Mouse (Mus musculus) forebrain, embryonic 14.5 days (tissue): ENCODE measurements around the gene Fbxw11. TPM values are rescaled to one million over a fixed set of nuclear protein-coding genes. Genes with fewer than 3 reads are reported as not detected.
"Not testable (repeated sequence)": the region's sequence is repeated elsewhere in the genome, so short reads cannot be mapped to it uniquely, and the experiment has no call there.

ENCODE experiments used
- ATAC-seq: fragments of 200-750 bp; cut with Nextera tagmentation; 2 replicates; pipeline ENCODE4 v1.8.0; 2017; ENCODE audit warnings: mild to moderate bottlenecking, moderate library complexity
- DNase-seq: peaks from one replicate; pipeline ENCODE4 v3.0.0-alpha.2; 2015; ENCODE audit warnings: low spot score
- H3K27ac ChIP-seq: fragments of 300-500 bp; sonication (generic); 2 replicates; pipeline ENCODE4 v1.5.1; 2014; ENCODE audit warnings: low read depth, mild to moderate bottlenecking, control low read depth, low read length, moderate library complexity
- H3K27me3 ChIP-seq: fragments of 300-500 bp; sonication (generic); replicated peaks from 2 replicates; pipeline ENCODE4 v1.6.1; 2014; ENCODE audit warnings: low read length, control low read depth, mixed read lengths; ENCODE audit not compliant: control insufficient read depth, insufficient read depth
- H3K36me3 ChIP-seq: fragments of 300-500 bp; sonication (generic); 2 replicates; pipeline ENCODE4 v1.6.1; 2014; ENCODE audit warnings: low read length, control low read depth; ENCODE audit not compliant: control insufficient read depth, insufficient read depth
- H3K4me1 ChIP-seq: fragments of 300-500 bp; sonication (generic); 2 replicates; pipeline ENCODE4 v1.6.1; 2014; ENCODE audit warnings: antibody characterized with exemption, low read length, control low read depth; ENCODE audit not compliant: control insufficient read depth, insufficient read depth
- H3K4me2 ChIP-seq: fragments of 300-500 bp; sonication (generic); 2 replicates; pipeline ENCODE4 v1.6.1; 2014; ENCODE audit warnings: mild to moderate bottlenecking, control low read depth, low read length
- H3K4me3 ChIP-seq: fragments of 300-500 bp; sonication (generic); 2 replicates; pipeline ENCODE4 v1.5.1; 2014; ENCODE audit warnings: low read depth, low read length, control low read depth
- H3K9ac ChIP-seq: fragments of 300-500 bp; sonication (generic); 2 replicates; pipeline ENCODE4 v1.6.1; 2014; ENCODE audit warnings: mild to moderate bottlenecking, low read length, control low read depth, moderate library complexity
- H3K9me3 ChIP-seq: fragments of 300-500 bp; sonication (generic); replicated peaks from 2 replicates; pipeline ENCODE4 v1.6.1; 2016; ENCODE audit warnings: low read length, control low read depth, mixed read lengths; ENCODE audit not compliant: control insufficient read depth
- WGBS: fragments of 180-500 bp; shearing (Covaris S2); extraction: QIAGEN DNeasy Blood & Tissue Kit; methylation state at CpG from one replicate; pipeline ENCODE4 v1.1.7; 2014; 5-methylcytosine and 5-hydroxymethylcytosine counted together
- polyA plus RNA-seq: library from polyadenylated mRNA; unstranded; fragments of >200 nt; fragmentation: Nextera tagmentation; extraction: Ambion mirVana; gene quantifications from 2 replicates; pipeline ENCODE4 v1.2.1, GENCODE M21; 2014

Fbxw11 gene
- polyA plus RNA-seq, 1 experiment from 2014 or later, result 83.1 TPM

DNA sequence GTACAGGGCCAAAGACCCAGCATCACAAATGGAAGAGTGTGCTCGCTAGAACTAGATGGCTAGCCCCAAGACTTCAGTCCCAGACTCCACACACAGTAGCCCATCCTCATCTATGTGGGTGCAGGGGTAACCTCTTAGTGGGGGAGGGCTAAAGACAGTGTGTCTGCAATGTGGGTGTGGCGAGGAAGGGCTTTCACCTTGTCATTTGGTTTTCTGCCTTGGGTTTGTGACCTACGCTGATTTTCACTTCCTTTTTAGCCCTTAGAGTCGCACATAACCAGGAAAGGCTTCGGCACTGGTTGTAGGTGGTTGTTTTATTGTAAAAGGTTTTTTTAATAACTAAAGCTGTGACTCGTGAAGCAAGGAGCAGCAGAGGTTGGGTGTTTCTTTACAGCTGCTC, 73.0 kb downstream of the Fbxw11 start:
- H3K27ac ChIP-seq, result no peak overlapping the region
- peaks cover 17% of the 10 kb centered on the region; the same call in 1 of the 2 replicates for H3K36me3 ChIP-seq
- H3K9ac ChIP-seq, result no peak overlapping the region
- H3K4me2 ChIP-seq, result no peak overlapping the region
- H3K4me3 ChIP-seq, result no peak overlapping the region
- WGBS, result 92% methylated on average over 6 of the region's 6 CpGs
- no peaks in the 10 kb centered on the region for H3K4me1 ChIP-seq
- ATAC-seq (no peak), DNase-seq (no peak)
- H3K9me3 ChIP-seq, result no peaks in the 10 kb centered on the region
- no peaks in the 10 kb centered on the region for H3K27me3 ChIP-seq

DNA sequence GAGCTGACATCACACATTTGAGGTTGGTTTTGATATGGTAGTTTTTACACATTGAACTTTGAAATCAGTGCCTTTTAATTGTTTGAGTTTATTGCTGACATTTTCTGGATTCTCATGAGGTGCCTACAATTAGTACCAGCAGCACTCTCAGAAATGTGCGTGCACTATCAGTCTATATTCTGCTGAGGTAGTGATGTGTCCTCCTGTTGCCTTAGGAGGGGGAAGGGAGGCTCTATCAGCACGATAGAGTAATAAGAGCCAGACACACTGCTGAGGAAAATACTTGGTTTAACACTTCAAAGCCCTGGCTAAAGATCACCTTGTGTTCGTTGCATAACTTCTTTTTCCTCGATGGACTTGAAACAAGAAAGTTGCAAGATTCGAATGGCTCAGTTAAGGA, 73.4 kb downstream of the Fbxw11 start:
- Histone ChIP-seq H3K4me3 (no peak overlapping the region), H3K9ac (no peak overlapping the region), H3K27me3 (no peaks in the 10 kb centered on the region), H3K4me1 (no peaks in the 10 kb centered on the region), H3K27ac (no peak overlapping the region), H3K9me3 (no peaks in the 10 kb centered on the region), H3K4me2 (no peak overlapping the region), H3K36me3 (peaks cover 17% of the 10 kb centered on the region; the same call in 1 of the 2 replicates)
- no peak for DNase-seq
- no peak for ATAC-seq
- whole genome bisulfite sequencing, result 85% methylated on average over 5 of the region's 5 CpGs

DNA sequence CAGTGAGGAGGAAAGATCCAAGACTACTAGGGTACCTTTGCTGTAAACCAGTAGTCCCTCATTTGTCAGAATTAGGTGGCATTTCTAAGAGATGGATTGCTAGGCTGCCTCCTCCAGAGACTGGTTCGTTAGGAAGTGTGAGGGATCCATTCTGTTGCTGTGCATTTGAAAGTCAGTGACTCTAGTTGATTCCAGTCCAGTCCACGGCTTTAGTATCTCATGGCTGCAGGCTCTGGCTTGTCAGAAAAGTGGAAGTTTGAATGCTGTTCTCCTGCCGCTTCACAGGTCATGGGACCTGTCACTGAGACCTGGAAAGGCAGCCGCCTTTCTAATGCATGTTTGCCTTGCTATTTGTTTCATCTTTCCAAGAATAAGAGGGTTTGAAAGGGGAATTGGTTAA, 74.4 kb downstream of the Fbxw11 start:
- Histone ChIP-seq H3K4me3 (no peak overlapping the region), H3K9ac (no peak overlapping the region), H3K27ac (no peak overlapping the region), H3K36me3 (peaks cover 14% of the 10 kb centered on the region; the same call in 1 of the 2 replicates), H3K9me3 (no peaks in the 10 kb centered on the region), H3K4me1 (no peaks in the 10 kb centered on the region), H3K4me2 (no peak overlapping the region), H3K27me3 (no peaks in the 10 kb centered on the region)
- DNase-seq, result no peak
- ATAC-seq, result no peak
- WGBS, result 71% methylated on average over 4 of the region's 4 CpGs

DNA sequence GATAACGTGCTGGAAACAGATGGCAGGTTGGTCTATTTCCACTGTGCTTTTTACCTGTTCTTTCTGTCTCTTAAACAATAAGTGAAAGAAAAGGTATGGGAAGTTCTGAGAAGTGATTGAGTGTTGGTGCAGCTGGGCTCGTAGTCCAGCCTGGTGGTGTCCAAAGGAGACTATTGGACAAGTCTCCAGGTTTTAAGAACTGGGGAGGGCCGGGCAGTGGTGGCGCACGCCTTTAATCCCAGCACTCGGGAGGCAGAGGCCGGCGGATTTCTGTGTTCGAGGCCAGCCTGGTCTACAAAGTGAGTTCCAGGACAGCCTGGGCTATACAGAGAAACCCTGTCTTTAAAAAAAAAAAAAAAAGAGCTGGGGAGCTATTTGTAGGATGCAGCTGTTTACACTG, 75.2 kb downstream of the Fbxw11 start:
- 89% methylated on average over 9 of the region's 9 CpGs for WGBS

DNA sequence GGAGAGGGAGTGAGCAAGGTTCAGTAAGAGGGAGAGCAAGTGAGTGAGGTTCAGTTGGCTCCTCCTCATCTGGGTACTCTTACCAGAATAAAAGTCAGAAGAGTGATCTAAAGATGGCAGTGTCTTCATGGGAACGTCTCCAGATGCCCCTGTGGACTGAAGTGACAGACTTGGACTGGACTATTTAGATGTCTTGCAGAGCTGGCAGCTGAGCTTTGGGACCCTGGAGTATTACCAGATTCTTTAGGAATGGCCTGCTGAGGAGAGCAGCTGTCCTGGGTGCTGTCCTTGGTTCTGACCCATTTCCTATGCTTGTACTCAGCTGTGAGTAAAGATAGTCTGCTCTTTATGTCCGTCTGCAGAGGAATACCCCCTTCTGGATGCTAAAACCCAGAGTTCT, 75.8 kb downstream of the Fbxw11 start:
- H3K36me3 ChIP-seq, result peaks cover 9% of the 10 kb centered on the region
- H3K4me3 ChIP-seq, result no peak overlapping the region
- no peak overlapping the region for H3K9ac ChIP-seq
- WGBS, result 65% methylated on average over 2 of the region's 2 CpGs
- H3K4me1 ChIP-seq, result no peaks in the 10 kb centered on the region
- no peak for ATAC-seq
- no peak for DNase-seq
- H3K9me3 ChIP-seq, result no peaks in the 10 kb centered on the region
- no peak overlapping the region for H3K4me2 ChIP-seq
- no peaks in the 10 kb centered on the region for H3K27me3 ChIP-seq
- no peak overlapping the region for H3K27ac ChIP-seq

More for the DNA sequence above, 75.2 kb downstream of the Fbxw11 start:
- not testable (repeated sequence) for H3K9ac ChIP-seq, H3K4me2 ChIP-seq, H3K4me1 ChIP-seq, ATAC-seq, H3K27ac ChIP-seq, H3K27me3 ChIP-seq, H3K4me3 ChIP-seq, DNase-seq, H3K9me3 ChIP-seq
- peaks cover 11% of the 10 kb centered on the region for H3K36me3 ChIP-seq

DNA sequence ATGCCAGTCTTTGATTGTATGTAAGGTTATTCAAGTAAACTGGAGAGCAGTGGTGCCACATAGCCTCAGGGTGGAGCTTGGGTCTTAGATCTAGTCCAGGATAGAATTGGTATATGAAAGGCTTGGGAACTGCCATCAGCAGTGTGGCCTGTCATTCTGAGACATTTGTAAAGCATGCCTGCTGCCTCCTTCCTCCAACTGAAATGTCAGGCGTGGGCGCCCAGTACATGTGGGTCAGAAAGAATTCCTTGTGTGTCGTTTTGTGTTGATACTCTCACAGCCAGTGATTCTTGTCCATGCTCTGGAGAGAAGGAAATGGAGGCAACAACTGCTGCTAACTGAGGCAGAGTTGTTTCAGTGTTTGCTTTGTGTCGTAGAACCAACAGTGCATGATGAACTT, 76.5 kb downstream of the Fbxw11 start:
- no peak overlapping the region for H3K4me3 ChIP-seq
- DNase-seq (no peak), ATAC-seq (no peak)
- H3K4me2 ChIP-seq, result no peak overlapping the region
- H3K27me3 ChIP-seq, result no peaks in the 10 kb centered on the region
- H3K36me3 ChIP-seq, result peaks cover 9% of the 10 kb centered on the region
- H3K9ac ChIP-seq, result no peak overlapping the region
- H3K27ac ChIP-seq, result no peak overlapping the region
- WGBS, result 91% methylated on average over 4 of the region's 4 CpGs
- no peaks in the 10 kb centered on the region for H3K9me3 ChIP-seq
- no peaks in the 10 kb centered on the region for H3K4me1 ChIP-seq

DNA sequence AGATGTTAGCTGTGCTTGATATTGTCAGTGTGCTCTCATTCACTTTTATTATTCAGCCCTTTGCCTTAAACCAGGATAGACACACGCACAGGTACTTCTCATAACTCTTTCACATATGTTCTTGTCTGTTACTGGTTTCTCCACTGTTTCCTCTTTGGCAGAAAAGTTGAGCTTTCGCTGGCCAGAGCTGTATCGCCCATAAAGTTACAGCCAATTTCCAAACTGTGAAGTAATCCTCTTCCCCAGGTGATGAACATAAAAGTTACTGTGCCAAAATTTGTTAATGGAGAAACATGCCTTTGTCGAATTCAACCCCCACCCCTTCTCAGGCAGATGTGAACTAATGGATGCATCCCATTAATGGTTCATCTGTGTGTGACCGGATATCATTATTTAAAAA, 80.1 kb downstream of the Fbxw11 start:
- Histone ChIP-seq H3K4me3 (no peak overlapping the region), H3K27me3 (no peaks in the 10 kb centered on the region), H3K36me3 (peaks cover 13% of the 10 kb centered on the region), H3K4me2 (no peak overlapping the region), H3K9ac (no peak overlapping the region), H3K27ac (no peak overlapping the region), H3K4me1 (no peaks in the 10 kb centered on the region), H3K9me3 (no peaks in the 10 kb centered on the region)
- 95% methylated on average over 5 of the region's 5 CpGs for WGBS
- no peak for DNase-seq
- no peak for ATAC-seq

DNA sequence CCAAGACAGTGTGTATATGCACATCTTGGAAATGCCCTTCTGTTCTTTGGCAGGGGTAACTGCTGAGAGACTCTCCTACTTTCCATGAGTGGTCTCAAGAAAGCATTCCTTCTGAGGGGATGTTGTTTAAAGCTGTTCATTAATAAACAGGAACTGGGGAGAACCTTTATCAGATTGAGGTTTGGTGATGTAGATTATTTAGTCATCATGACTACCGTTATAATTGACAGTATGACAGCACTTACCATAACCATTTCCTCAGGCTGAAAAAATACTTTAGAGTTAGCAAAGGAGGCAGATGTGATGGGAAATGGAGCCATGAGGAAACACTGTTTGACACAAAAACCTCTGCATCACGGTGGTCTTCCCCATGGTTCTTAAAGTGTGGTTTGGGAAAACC, 80.8 kb downstream of the Fbxw11 start:
- Histone ChIP-seq H3K36me3 (peaks cover 13% of the 10 kb centered on the region), H3K4me3 (no peak overlapping the region), H3K9me3 (no peaks in the 10 kb centered on the region), H3K9ac (no peak overlapping the region), H3K27ac (no peak overlapping the region), H3K4me2 (no peak overlapping the region), H3K27me3 (no peaks in the 10 kb centered on the region), H3K4me1 (no peaks in the 10 kb centered on the region)
- ATAC-seq, result no peak
- DNase-seq, result no peak
- 91% methylated on average over 2 of the region's 2 CpGs for WGBS

DNA sequence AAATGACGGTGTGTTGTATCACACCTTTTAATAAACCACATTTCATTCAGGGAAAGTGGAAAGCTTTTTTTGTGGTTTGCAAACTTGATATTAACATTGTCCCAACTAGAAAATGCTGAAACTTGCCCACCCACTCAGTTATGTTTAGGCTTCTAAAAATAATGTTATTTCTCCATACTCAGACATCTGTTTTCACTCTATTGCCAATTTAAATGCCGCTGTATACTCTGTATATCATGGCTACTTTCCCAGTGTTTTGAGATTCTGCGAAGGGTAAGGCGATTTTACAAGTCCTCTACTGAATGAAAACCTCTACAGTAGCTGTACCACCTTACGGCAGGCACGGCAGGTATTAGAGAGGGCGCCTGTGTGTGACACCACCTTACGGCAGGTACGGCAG, 82.6 kb downstream of the Fbxw11 start:
- H3K4me3 ChIP-seq, result no peak overlapping the region
- no peaks in the 10 kb centered on the region for H3K9me3 ChIP-seq
- H3K27ac ChIP-seq, result no peak overlapping the region
- H3K9ac ChIP-seq, result no peak overlapping the region
- 92% methylated on average over 9 of the region's 9 CpGs for WGBS
- H3K27me3 ChIP-seq, result no peaks in the 10 kb centered on the region
- H3K4me2 ChIP-seq, result no peak overlapping the region
- no peaks in the 10 kb centered on the region for H3K4me1 ChIP-seq
- peak; percentile 41 for DNase-seq
- no peak for ATAC-seq
- peaks cover 13% of the 10 kb centered on the region for H3K36me3 ChIP-seq
